Mouse (Mus musculus) cortical plate, adult 2 months (tissue): ENCODE measurements around the gene Tmem256.

ENCODE experiments used
- CTCF ChIP-seq: fragments of 200-500 bp; IDR thresholded peaks from 2 replicates; pipeline ENCODE4 v1.5.1; 2011; ENCODE audit warnings: mild to moderate bottlenecking, control low read depth, low read length; ENCODE audit not compliant: insufficient read depth; ENCODE audit errors: extremely low read depth
- POLR2A ChIP-seq: fragments of 200-500 bp; IDR thresholded peaks from 2 replicates; pipeline ENCODE4 v1.6.1; 2011; ENCODE audit warnings: mild to moderate bottlenecking, low read length, control low read depth; ENCODE audit not compliant: insufficient read depth; ENCODE audit errors: extremely low read depth

DNA sequence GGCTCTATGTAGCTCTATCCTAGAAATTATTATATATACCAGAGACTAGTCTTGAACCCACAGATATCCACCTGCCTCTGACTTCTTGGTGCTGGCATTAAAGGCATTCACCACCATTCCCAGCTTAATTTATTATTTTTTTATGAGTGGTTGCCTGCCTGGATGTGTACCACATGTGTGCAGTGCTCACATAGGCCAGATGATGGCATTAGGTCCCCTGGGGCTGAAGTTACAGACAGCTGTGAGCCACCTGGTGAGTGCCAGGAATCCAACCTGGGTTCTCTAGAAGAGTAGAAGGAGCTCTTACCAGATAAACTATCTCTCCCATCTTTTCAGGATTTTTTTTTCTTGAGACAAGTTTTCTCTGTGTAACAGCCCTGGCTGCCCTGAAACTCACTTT, 28.0 kb upstream of the Tmem256 start:
- TF ChIP-seq POLR2A (no peak), CTCF (no peak)
